Mouse (Mus musculus): ENCODE results near the gene Exph5. TPM values are rescaled to one million over a fixed set of nuclear protein-coding genes. Genes with fewer than 3 reads are reported as not detected.
A peak's percentile ranks its signal among the peaks of the same experiment; 100 is the strongest.

The Exph5 gene
- polyA plus RNA-seq, 2 experiments, result 0.47 to 1.9 TPM

GRCm38 (mm10) chr9:53399537-53399936, 98.1 kb downstream of the Exph5 start:
- H3K9ac ChIP-seq (ENCODE audit: low read depth, low read length, severe bottlenecking), result no peak overlapping the region
- no peaks in the 10 kb centered on the region; the same call in 1 of the 2 replicates for H3K36me3 ChIP-seq (ENCODE audit: control insufficient read depth, insufficient read depth, low read length)
- ATAC-seq (ENCODE audit: low FRiP score, low read depth), result no peak
- TF ChIP-seq POLR2A (IDR thresholded peaks at IDR 0.05; ENCODE audit: borderline replicate concordance, extremely low read depth, insufficient read depth, insufficient read length), result no peak
- H3K27me3 ChIP-seq (ENCODE audit: control insufficient read depth, insufficient read depth, low read length), result no peaks in the 10 kb centered on the region
- H3K27ac ChIP-seq (replicated peaks; ENCODE audit: low read depth, low read length), result no peak overlapping the region
- peaks cover 13% of the 10 kb centered on the region for H3K4me1 ChIP-seq (ENCODE audit: control insufficient read depth, insufficient read depth, low read length)
- WGBS, result 96% methylated on average over 8 of the region's 8 CpGs
- H3K4me3 ChIP-seq (replicated peaks; ENCODE audit: low read length), result no peak overlapping the region
- no peaks in the 10 kb centered on the region for H3K9me3 ChIP-seq (ENCODE audit: control insufficient read depth, low read length)
- no peak for DNase-seq (ENCODE audit: low spot score)
- no peak overlapping the region for H3K4me2 ChIP-seq (replicated peaks; ENCODE audit: low read depth, low read length, severe bottlenecking)

GRCm38 (mm10) chr9:53400696-53401095, 99.2 kb downstream of the Exph5 start:
- H3K4me1 ChIP-seq (ENCODE audit: control insufficient read depth, insufficient read depth, low read length), result peaks cover 15% of the 10 kb centered on the region
- DNase-seq (ENCODE audit: low spot score) (no peak), ATAC-seq (ENCODE audit: low FRiP score, low read depth) (no peak)
- H3K9ac ChIP-seq (ENCODE audit: low read depth, low read length, severe bottlenecking), result no peak overlapping the region
- 55% methylated on average over 4 of the region's 4 CpGs for WGBS
- no peaks in the 10 kb centered on the region for H3K9me3 ChIP-seq (ENCODE audit: control insufficient read depth, low read length)
- no peak overlapping the region for H3K4me3 ChIP-seq (replicated peaks; ENCODE audit: low read length)
- H3K36me3 ChIP-seq (ENCODE audit: control insufficient read depth, insufficient read depth, low read length), result no peaks in the 10 kb centered on the region; the same call in 1 of the 2 replicates
- no peaks in the 10 kb centered on the region for H3K27me3 ChIP-seq (ENCODE audit: control insufficient read depth, insufficient read depth, low read length)
- no peak overlapping the region for H3K4me2 ChIP-seq (replicated peaks; ENCODE audit: low read depth, low read length, severe bottlenecking)
- no peak overlapping the region for H3K27ac ChIP-seq (replicated peaks; ENCODE audit: low read depth, low read length)
- TF ChIP-seq POLR2A (IDR thresholded peaks at IDR 0.05; ENCODE audit: borderline replicate concordance, extremely low read depth, insufficient read depth, insufficient read length), result no peak

GRCm38 (mm10) chr9:53401146-53401545, 99.7 kb downstream of the Exph5 start:
- H3K27ac ChIP-seq (replicated peaks; ENCODE audit: low read depth, low read length), result no peak overlapping the region
- peaks cover 19% of the 10 kb centered on the region for H3K4me1 ChIP-seq (ENCODE audit: control insufficient read depth, insufficient read depth, low read length)
- H3K36me3 ChIP-seq (ENCODE audit: control insufficient read depth, insufficient read depth, low read length), result no peaks in the 10 kb centered on the region; the same call in 1 of the 2 replicates
- no peaks in the 10 kb centered on the region for H3K9me3 ChIP-seq (ENCODE audit: control insufficient read depth, low read length)
- TF ChIP-seq POLR2A (IDR thresholded peaks at IDR 0.05; ENCODE audit: borderline replicate concordance, extremely low read depth, insufficient read depth, insufficient read length), result no peak
- H3K9ac ChIP-seq (ENCODE audit: low read depth, low read length, severe bottlenecking), result no peak overlapping the region
- no peaks in the 10 kb centered on the region for H3K27me3 ChIP-seq (ENCODE audit: control insufficient read depth, insufficient read depth, low read length)
- H3K4me2 ChIP-seq (replicated peaks; ENCODE audit: low read depth, low read length, severe bottlenecking), result no peak overlapping the region
- no peak overlapping the region for H3K4me3 ChIP-seq (replicated peaks; ENCODE audit: low read length)
- DNase-seq (ENCODE audit: low spot score) (no peak), ATAC-seq (ENCODE audit: low FRiP score, low read depth) (no peak)
- 69% methylated on average over 8 of the region's 8 CpGs for WGBS

- Histone ChIP-seq H3K36me3 (ENCODE audit: control insufficient read depth, insufficient read depth, low read length) (no peaks in the 10 kb centered on the region; the same call in 1 of the 2 replicates), H3K27ac (replicated peaks; ENCODE audit: low read depth, low read length) (peak within 1 kb of the TSS; percentile 54; the same call in 1 of the 2 replicates), H3K4me2 (replicated peaks; ENCODE audit: low read depth, low read length, severe bottlenecking) (peak within 1 kb of the TSS; percentile 49)
These were observed 100.8 kb downstream of the Exph5 start, which contains the start of gene 4930550C14Rik for GRCm38 (mm10) chr9:53402291-53402711. TSS of gene 4930550C14Rik (plus strand) at chr9:53402325.

GRCm38 (mm10) chr9:53402991-53403390, 101.5 kb downstream of the Exph5 start:
- H3K27ac ChIP-seq (replicated peaks; ENCODE audit: low read depth, low read length), result 0 out of 2 replicates have a peak overlapping the region, but pooled peaks have one; percentile 54
- H3K36me3 ChIP-seq (ENCODE audit: control insufficient read depth, insufficient read depth, low read length), result no peaks in the 10 kb centered on the region; the same call in 1 of the 2 replicates
- DNase-seq (ENCODE audit: low spot score) (no peak), ATAC-seq (ENCODE audit: low FRiP score, low read depth) (no peak)
- H3K4me2 ChIP-seq (replicated peaks; ENCODE audit: low read depth, low read length, severe bottlenecking), result peak overlapping the region; percentile 49
- no peak overlapping the region; the same call in 1 of the 2 replicates for H3K9ac ChIP-seq (ENCODE audit: low read depth, low read length, severe bottlenecking)
- H3K9me3 ChIP-seq (ENCODE audit: control insufficient read depth, low read length), result no peaks in the 10 kb centered on the region
- no peak overlapping the region for H3K4me3 ChIP-seq (replicated peaks; ENCODE audit: low read length)
- no peak for TF ChIP-seq POLR2A (IDR thresholded peaks at IDR 0.05; ENCODE audit: borderline replicate concordance, extremely low read depth, insufficient read depth, insufficient read length)
- 31% methylated on average over 8 of the region's 8 CpGs for WGBS
- no peaks in the 10 kb centered on the region for H3K27me3 ChIP-seq (ENCODE audit: control insufficient read depth, insufficient read depth, low read length)
- H3K4me1 ChIP-seq (ENCODE audit: control insufficient read depth, insufficient read depth, low read length), result peaks cover 19% of the 10 kb centered on the region

More at GRCm38 (mm10) chr9:53402291-53402711, 100.8 kb downstream of the Exph5 start, which contains the start of gene 4930550C14Rik:
- Histone ChIP-seq H3K27me3 (ENCODE audit: control insufficient read depth, insufficient read depth, low read length) (no peaks in the 10 kb centered on the region), H3K4me1 (ENCODE audit: control insufficient read depth, insufficient read depth, low read length) (peaks cover 19% of the 10 kb centered on the region), H3K9ac (ENCODE audit: low read depth, low read length, severe bottlenecking) (peak within 1 kb of the TSS; percentile 34; the same call in 1 of the 2 replicates), H3K4me3 (replicated peaks; ENCODE audit: low read length) (peak within 1 kb of the TSS; percentile 18), H3K9me3 (ENCODE audit: control insufficient read depth, low read length) (no peaks in the 10 kb centered on the region)
- 6% methylated on average over 11 of the region's 11 CpGs for WGBS
- DNase-seq (ENCODE audit: low spot score) (peak; percentile 72), ATAC-seq (ENCODE audit: low FRiP score, low read depth) (no peak)
- no peak for TF ChIP-seq POLR2A (IDR thresholded peaks at IDR 0.05; ENCODE audit: borderline replicate concordance, extremely low read depth, insufficient read depth, insufficient read length)
